Mouse (Mus musculus): ENCODE measurements around the gene Prrt4. TPM values are rescaled to one million over a fixed set of nuclear protein-coding genes. Genes with fewer than 3 reads are reported as not detected.
"Not testable (repeated sequence)": the region's sequence is repeated elsewhere in the genome, so short reads cannot be mapped to it uniquely, and the experiment has no call there.

The Prrt4 gene
- total RNA-seq, 4 experiments from 2014 or later, result 3.0 to 8.9 (median 4.8) TPM

- DNase-seq, result peak; percentile 85
These were observed 19.2 kb upstream of the Prrt4 start for GRCm38 (mm10) chr6:29198309-29199222.

- DNase-seq, result peak; percentile 39
These were observed 16.7 kb upstream of the Prrt4 start for GRCm38 (mm10) chr6:29195846-29196698.

GRCm38 (mm10) chr6:29195146-29195545, 15.8 kb upstream of the Prrt4 start:
- no peak for DNase-seq

GRCm38 (mm10) chr6:29193961-29194750, 14.8 kb upstream of the Prrt4 start:
- peak; percentile 1 for DNase-seq

- DNase-seq, result no peak
These were observed 8.6 kb upstream of the Prrt4 start for GRCm38 (mm10) chr6:29187936-29188335.

- DNase-seq, result no peak
These were observed 459 bp upstream of the Prrt4 start for GRCm38 (mm10) chr6:29179843-29180242.

GRCm38 (mm10) chr6:29177901-29178879, 1.2 kb downstream of the Prrt4 start:
- DNase-seq, result no peak

GRCm38 (mm10) chr6:29175113-29175512, 4.3 kb downstream of the Prrt4 start:
- no peak for DNase-seq

- no peak for DNase-seq
These were observed 5.0 kb downstream of the Prrt4 start for GRCm38 (mm10) chr6:29174368-29174767.

- peak; percentile 53 for DNase-seq
These were observed 8.4 kb downstream of the Prrt4 start for GRCm38 (mm10) chr6:29170952-29171388.

- DNase-seq, result no peak
These were observed 9.1 kb downstream of the Prrt4 start for GRCm38 (mm10) chr6:29170063-29170921.

- DNase-seq, result no peak
These were observed 9.7 kb downstream of the Prrt4 start for GRCm38 (mm10) chr6:29169675-29170062.

- DNase-seq, result no peak
These were observed 10.5 kb downstream of the Prrt4 start for GRCm38 (mm10) chr6:29168871-29169270.

GRCm38 (mm10) chr6:29166196-29166595, 13.2 kb downstream of the Prrt4 start:
- DNase-seq, result no peak

- peak; percentile 81 for DNase-seq
These were observed 14.8 kb downstream of the Prrt4 start, which contains the start of gene Rbm28 for GRCm38 (mm10) chr6:29164314-29165244. Gene Rbm28, minus strand, starts transcription at chr6:29165006.

GRCm38 (mm10) chr6:29161291-29161690, 18.1 kb downstream of the Prrt4 start:
- DNase-seq, result not testable (repeated sequence)

GRCm38 (mm10) chr6:29160786-29161185, 18.6 kb downstream of the Prrt4 start:
- no peak for DNase-seq

GRCm38 (mm10) chr6:29156326-29156725, 23.1 kb downstream of the Prrt4 start:
- no peak for DNase-seq

- no peak for DNase-seq
These were observed 29.4 kb downstream of the Prrt4 start for GRCm38 (mm10) chr6:29150001-29150400.
